Mouse (Mus musculus) MEL (cell line): Measurements from ENCODE around the gene Angptl6.

ENCODE experiments used
- ETS1 ChIP-seq: IDR thresholded peaks from 2 replicates; pipeline ENCODE4 v1.6.1; 2012; ENCODE audit warnings: low read depth, mild to moderate bottlenecking, inconsistent platforms, low read length, improper control_type of control experiment, moderate library complexity
- UBTF ChIP-seq: IDR thresholded peaks from 2 replicates; pipeline ENCODE4 v1.6.1; 2012; ENCODE audit warnings: low read depth, mild to moderate bottlenecking, inconsistent platforms, low read length, improper control_type of control experiment, moderate library complexity, borderline replicate concordance; ENCODE audit not compliant: insufficient read depth

GRCm38 (mm10) chr9:20893590-20894343 lies 14.2 kb upstream of the Angptl6 start:
- TF ChIP-seq UBTF = no peak
- TF ChIP-seq ETS1 = no peak
